8 mouse cellular contexts compared by ENCODE assay signal in the genomic region with DNA sequence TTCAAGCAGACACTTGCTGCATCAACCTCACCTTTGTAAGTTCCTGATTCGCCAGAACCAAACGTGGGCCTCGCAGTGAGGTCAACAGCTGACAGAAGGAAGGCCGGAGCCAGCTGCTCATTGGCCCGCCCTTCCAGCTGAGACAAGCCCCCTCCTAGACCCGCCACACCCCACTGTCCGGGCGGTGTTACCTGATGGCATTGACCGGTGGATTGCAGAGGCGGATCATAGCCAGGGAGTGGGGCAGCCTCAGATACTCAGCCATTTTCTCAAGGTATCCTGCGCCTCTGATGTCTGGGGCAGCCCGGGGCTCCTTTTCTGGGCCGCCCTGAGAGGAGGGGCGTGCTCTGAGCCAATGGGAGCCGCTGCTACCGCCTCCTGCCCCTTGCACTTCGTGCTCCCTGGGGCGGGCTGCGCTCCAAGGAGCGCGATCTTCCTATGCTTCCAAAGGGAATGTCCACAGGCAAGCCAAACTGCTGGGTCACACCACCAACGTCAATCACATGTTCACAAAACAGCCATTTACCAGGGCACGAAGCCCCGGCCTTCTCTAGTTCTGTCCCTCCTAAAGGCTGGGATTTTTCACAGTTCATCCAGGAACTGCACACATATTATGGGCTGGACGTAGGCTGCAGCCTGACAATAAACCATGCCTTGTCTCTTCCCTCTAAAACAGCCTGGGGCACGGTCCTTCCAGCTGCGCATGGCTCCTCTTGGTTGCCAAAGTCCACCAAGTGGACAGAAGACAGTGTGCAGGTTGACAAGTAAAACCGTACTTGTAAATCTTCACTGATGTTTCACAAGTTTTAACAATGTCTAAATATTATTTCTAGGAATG. TPM values are rescaled to one million over a fixed set of nuclear protein-coding genes. Genes with fewer than 3 reads are reported as not detected.
DNase-seq lines count a peak whose midpoint lies in the region; ATAC-seq and TF ChIP-seq lines count a peak whose summit lies in the region.

TSS of gene Ehhadh (minus strand) at position 292 of the 838 bp plus-strand sequence.

- 9% methylated on average over 28 of the region's 28 CpGs for WGBS in heart, embryonic 14.5 days
- WGBS in kidney, postnatal 0 days = 6% methylated on average over 28 of the region's 28 CpGs
- 9% methylated on average over 28 of the region's 28 CpGs for WGBS in liver, embryonic 16.5 days (ENCODE audit: insufficient replicate concordance)
- 7% methylated on average over 28 of the region's 28 CpGs for WGBS in neural tube, embryonic 11.5 days

- H3K27ac ChIP-seq in brown adipose tissue, adult 24 weeks (replicated peaks; ENCODE audit: low read depth, low read length) = peak within 1 kb of the TSS; percentile 58
- H3K27ac ChIP-seq in heart, embryonic 14.5 days (replicated peaks in 1 of 2; ENCODE audit: control insufficient read depth in 1 of 2, insufficient read depth in 1 of 2, low read depth in 2 of 2, low read length in 2 of 2) = no peak within 1 kb of the TSS
- peak within 1 kb of the TSS; percentile 33; the same call in 1 of the 2 replicates for H3K27ac ChIP-seq in kidney, postnatal 0 days
- H3K27ac ChIP-seq in liver, embryonic 16.5 days (ENCODE audit: low read length) = peak within 1 kb of the TSS; percentile 78
- no peak within 1 kb of the TSS for H3K27ac ChIP-seq in neural tube, embryonic 11.5 days (ENCODE audit: low read depth, low read length)
- H3K27ac ChIP-seq in testis, adult 2 months (ENCODE audit: control insufficient read depth, insufficient read depth, low read depth, low read length) = no peak within 1 kb of the TSS

- TF ChIP-seq POLR2A in testis, adult 2 months (IDR thresholded peaks at IDR 0.05; ENCODE audit: control insufficient read depth, low read depth, low read length) = peak; percentile 37; the same call in 1 of the 2 replicates

- H3K4me1 ChIP-seq in brown adipose tissue, adult 24 weeks (ENCODE audit: control insufficient read depth, insufficient read depth, insufficient read length, low read length) = peaks cover 12% of the 10 kb centered on the region; the same call in 1 of the 2 replicates
- peaks cover 0 to 3% of the 10 kb centered on the region in 2 experiments; a peak in 3 of 4 replicates for H3K4me1 ChIP-seq in heart, embryonic 14.5 days (ENCODE audit: control insufficient read depth in 2 of 2, insufficient read depth in 2 of 2, low read length in 2 of 2)
- no peaks in the 10 kb centered on the region for H3K4me1 ChIP-seq in kidney, postnatal 0 days (replicated peaks; ENCODE audit: insufficient read depth, low read length)
- H3K4me1 ChIP-seq in liver, embryonic 16.5 days (ENCODE audit: control insufficient read depth, low read depth, low read length) = peaks cover 25% of the 10 kb centered on the region
- no peaks in the 10 kb centered on the region; the same call in 1 of the 2 replicates for H3K4me1 ChIP-seq in neural tube, embryonic 11.5 days (ENCODE audit: control insufficient read depth, insufficient read depth, low read length)
- peaks cover 8% of the 10 kb centered on the region for H3K4me1 ChIP-seq in testis, adult 2 months (ENCODE audit: control insufficient read depth, insufficient read depth, low read length)

- H3K9me3 ChIP-seq in heart, embryonic 14.5 days (ENCODE audit: control insufficient read depth, low read length) = 0 out of 2 replicates have a peak, but pooled peaks cover 4% of the 10 kb centered on the region
- no peaks in the 10 kb centered on the region for H3K9me3 ChIP-seq in kidney, postnatal 0 days (replicated peaks; ENCODE audit: low read length)
- H3K9me3 ChIP-seq in liver, embryonic 16.5 days (replicated peaks; ENCODE audit: control insufficient read depth, low read length) = no peaks in the 10 kb centered on the region
- H3K9me3 ChIP-seq in neural tube, embryonic 11.5 days (ENCODE audit: control insufficient read depth, low read length) = no peaks in the 10 kb centered on the region

- H3K4me3 ChIP-seq in brown adipose tissue, adult 24 weeks (ENCODE audit: insufficient read depth, low read depth, low read length) = peak within 1 kb of the TSS; percentile 85
- H3K4me3 ChIP-seq in heart, embryonic 14.5 days (ENCODE audit: control insufficient read depth in 1 of 2, insufficient read depth in 1 of 2, low read depth in 1 of 2, low read length in 2 of 2) = peak within 1 kb of the TSS; percentile 57 to 76
- peak within 1 kb of the TSS; percentile 40 for H3K4me3 ChIP-seq in kidney, postnatal 0 days (replicated peaks; ENCODE audit: low read depth, low read length)
- H3K4me3 ChIP-seq in liver, embryonic 16.5 days (ENCODE audit: low read depth, low read length) = peak within 1 kb of the TSS; percentile 67
- peak within 1 kb of the TSS; percentile 43 for H3K4me3 ChIP-seq in neural tube, embryonic 11.5 days (ENCODE audit: low read depth, low read length)
- peak within 1 kb of the TSS; percentile 68 for H3K4me3 ChIP-seq in testis, adult 2 months (ENCODE audit: control insufficient read depth, low read depth, low read length)

- H3K36me3 ChIP-seq in heart, embryonic 14.5 days (ENCODE audit: control insufficient read depth, insufficient read depth, low read length) = no peaks in the 10 kb centered on the region
- no peaks in the 10 kb centered on the region for H3K36me3 ChIP-seq in kidney, postnatal 0 days (ENCODE audit: insufficient read depth, low read length)
- no peaks in the 10 kb centered on the region for H3K36me3 ChIP-seq in liver, embryonic 16.5 days (ENCODE audit: control insufficient read depth, insufficient read depth)
- no peaks in the 10 kb centered on the region for H3K36me3 ChIP-seq in neural tube, embryonic 11.5 days (ENCODE audit: control insufficient read depth, insufficient read depth, low read length)
- no peaks in the 10 kb centered on the region for H3K36me3 ChIP-seq in testis, adult 2 months (ENCODE audit: control insufficient read depth, insufficient read depth, low read length)

- H3K9ac ChIP-seq in heart, embryonic 14.5 days (ENCODE audit: low read length) = peak within 1 kb of the TSS; percentile 75
- peak within 1 kb of the TSS; percentile 29 for H3K9ac ChIP-seq in kidney, postnatal 0 days (ENCODE audit: low read depth, low read length)
- H3K9ac ChIP-seq in liver, embryonic 16.5 days (ENCODE audit: low read depth, low read length) = peak within 1 kb of the TSS; percentile 72
- peak within 1 kb of the TSS; percentile 56 for H3K9ac ChIP-seq in neural tube, embryonic 11.5 days (ENCODE audit: low read length)

- peak; percentile 95 for ATAC-seq in CD4-positive, CD25-positive, alpha-beta regulatory T cell, adult 4 months
- peak; percentile 90 for ATAC-seq in heart, embryonic 14.5 days (ENCODE audit: insufficient number of reproducible peaks, insufficient read depth, low FRiP score, low read depth)
- ATAC-seq in kidney, postnatal 0 days (replicated peaks; ENCODE audit: low FRiP score, low read depth) = peak; percentile 98
- ATAC-seq in liver, embryonic 16.5 days (ENCODE audit: low read depth) = peak; percentile 90
- peak; percentile 82 for ATAC-seq in neural tube, embryonic 11.5 days (ENCODE audit: insufficient read depth, low FRiP score, low TSS enrichment)

- no peaks in the 10 kb centered on the region for H3K27me3 ChIP-seq in heart, embryonic 14.5 days (ENCODE audit: control insufficient read depth, insufficient read depth, low read length)
- no peaks in the 10 kb centered on the region for H3K27me3 ChIP-seq in kidney, postnatal 0 days (ENCODE audit: insufficient read depth, low read length)
- H3K27me3 ChIP-seq in liver, embryonic 16.5 days (ENCODE audit: control insufficient read depth, insufficient read depth, low read depth, low read length) = no peaks in the 10 kb centered on the region
- H3K27me3 ChIP-seq in neural tube, embryonic 11.5 days (ENCODE audit: control insufficient read depth, insufficient read depth, low read length) = no peaks in the 10 kb centered on the region
- H3K27me3 ChIP-seq in testis, adult 2 months (ENCODE audit: control insufficient read depth, insufficient read depth, low read length) = no peaks in the 10 kb centered on the region

- peak; percentile 40 for DNase-seq in fibroblast of lung, adult 2 months (ENCODE audit: low read depth)
- DNase-seq in kidney, postnatal 0 days (ENCODE audit: low spot score) = peak; percentile 65
- peak; percentile 68 for DNase-seq in neural tube, embryonic 11.5 days (ENCODE audit: low spot score)

- TF ChIP-seq CTCF in kidney, postnatal 0 days (IDR thresholded peaks at IDR 0.05; ENCODE audit: low read depth) = no peak
- TF ChIP-seq CTCF in testis, adult 2 months (IDR thresholded peaks at IDR 0.05; ENCODE audit: control insufficient read depth, insufficient read depth, insufficient replicate concordance, low read depth, low read length) = no peak

- peak within 1 kb of the TSS; percentile 85 for H3K4me2 ChIP-seq in heart, embryonic 14.5 days (ENCODE audit: low read length)
- peak within 1 kb of the TSS; percentile 65 for H3K4me2 ChIP-seq in kidney, postnatal 0 days (ENCODE audit: low read length)
- H3K4me2 ChIP-seq in liver, embryonic 16.5 days (ENCODE audit: low read depth, low read length) = peak within 1 kb of the TSS; percentile 86
- H3K4me2 ChIP-seq in neural tube, embryonic 11.5 days (ENCODE audit: low read depth) = peak within 1 kb of the TSS; percentile 78

RNA-seq across cellular contexts. Expression of gene Ehhadh, which starts in this region (rescaled TPM):
- polyA plus RNA-seq in CD4-positive, CD25-positive, alpha-beta regulatory T cell, adult 4 months (2017; shearing (Covaris generic)) = 1 to 10 TPM; 7.5 to 8.7 TPM
- 21.1 and 47.5 TPM in 2 replicates for polyA plus RNA-seq in brown adipose tissue, adult 24 weeks (2012; ENCODE audit: insufficient read depth, insufficient read length, missing spikeins)
- 2.8 and 3.1 TPM in 2 replicates for polyA plus RNA-seq in heart, embryonic 14.5 days (2014; fragmentation: Nextera tagmentation; extraction: Ambion mirVana)
- polyA plus RNA-seq in kidney, postnatal 0 days (2015; fragmentation: Nextera tagmentation; extraction: Ambion mirVana) = 16.5 and 17.8 TPM in 2 replicates
- 12.5 and 14.6 TPM in 2 replicates for polyA plus RNA-seq in liver, embryonic 16.5 days (2015; fragmentation: Nextera tagmentation; extraction: Ambion mirVana)
- polyA plus RNA-seq in neural tube, embryonic 11.5 days (2014; fragmentation: Nextera tagmentation; extraction: Ambion mirVana) = 2.2 and 2.4 TPM in 2 replicates
- polyA plus RNA-seq in testis, adult 2 months (2012; rRNA removed) = 0.74 and 1.1 TPM in 2 replicates

Comparison
In these comparisons a context has a peak if more than half of its experiments do, and no peak if none do; other contexts are left out.
1. H3K27ac ChIP-seq: peak in brown adipose tissue, adult 24 weeks (single experiment), kidney, postnatal 0 days (single experiment) and liver, embryonic 16.5 days (single experiment); none in heart, embryonic 14.5 days (0 of 2), neural tube, embryonic 11.5 days (single experiment) and testis, adult 2 months (single experiment).
2. Peak in every context shown above with its lines, with median percentiles within 50 percentile points of each other: ATAC-seq, H3K4me3 ChIP-seq, DNase-seq, H3K4me2 ChIP-seq and H3K9ac ChIP-seq.